Mouse (Mus musculus) left cerebral cortex, adult 2 months (tissue): ENCODE results near the gene Ccr10. TPM values are rescaled to one million over a fixed set of nuclear protein-coding genes. Genes with fewer than 3 reads are reported as not detected.

Experiments
- DNase-seq, 2 experiments: peaks; one replicate each; pipeline ENCODE4 v3.0.0; 2021 to 2022; ENCODE audit warnings: low spot score in 2 of 2, mixed read lengths in 1 of 2; ENCODE audit errors: extremely low spot score in 1 of 2
- H3K27ac ChIP-seq: fragments of 200-600 bp; 2 replicates; pipeline ENCODE4 v1.8.1; 2022
- H3K4me3 ChIP-seq: fragments of 200-600 bp; 2 replicates; pipeline ENCODE4 v1.8.1; 2022
- CTCF ChIP-seq: fragments of 200-600 bp; IDR thresholded peaks from 2 replicates; pipeline ENCODE4 v1.8.1; 2022; ENCODE audit warnings: antibody characterized with exemption, mild to moderate bottlenecking, moderate library complexity
- intact Hi-C: fragments of 180-260 bp; cut with DNase I; formaldehyde crosslinking; loops from one replicate; pipeline ENCODE4 v1.15.1; 2025
- total RNA-seq, 2 experiments: library from RNA; stranded (reverse); gene quantifications; 2 replicates each; pipeline ENCODE4 v1.2.3; 2021

Ccr10 gene
- total RNA-seq, 2 experiments from 2014 or later, result 0.38 TPM; not detected in 1

- Histone ChIP-seq H3K27ac (no peak overlapping the region), H3K4me3 (no peak overlapping the region)
- TF ChIP-seq CTCF, result no peak
- intact Hi-C loops, result no loop called here
- DNase-seq, result no peak
Observed at GRCm38 (mm10) chr11:101185441-101185840, 10.2 kb upstream of the Ccr10 start.

- no peak for DNase-seq
- TF ChIP-seq CTCF, result no peak
- Histone ChIP-seq H3K27ac (no peak overlapping the region), H3K4me3 (no peak overlapping the region)
- intact Hi-C loops, result loop anchor here (5.0 kb wide), 1 partner anchor 203 kb away; no protein-coding TSS in a partner anchor
Observed at GRCm38 (mm10) chr11:101184984-101185383, 9.7 kb upstream of the Ccr10 start.

GRCm38 (mm10) chr11:101182771-101183517 is 7.7 kb upstream of the Ccr10 start:
- intact Hi-C loops, result loop anchor here (5.0 kb wide), 1 partner anchor 201 kb away; no protein-coding TSS in a partner anchor
- Histone ChIP-seq H3K4me3 (no peak overlapping the region), H3K27ac (no peak overlapping the region)
- no peak for TF ChIP-seq CTCF
- no peak for DNase-seq

- DNase-seq, result no peak
- Histone ChIP-seq H3K4me3 (no peak overlapping the region), H3K27ac (no peak overlapping the region)
- intact Hi-C loops, result loop anchor here (5.0 kb wide), 1 partner anchor 200 kb away; no protein-coding TSS in a partner anchor
- TF ChIP-seq CTCF, result no peak
Observed at GRCm38 (mm10) chr11:101181961-101182360, 6.7 kb upstream of the Ccr10 start.

- intact Hi-C loops, result loop anchor here (5.0 kb wide), 1 partner anchor 199 kb away; no protein-coding TSS in a partner anchor
- Histone ChIP-seq H3K27ac (no peak overlapping the region), H3K4me3 (no peak overlapping the region)
- TF ChIP-seq CTCF, result peak; percentile 78
- peak in 1 of 2 experiments; percentile 63 for DNase-seq
Observed at GRCm38 (mm10) chr11:101180846-101181740, 5.8 kb upstream of the Ccr10 start.

GRCm38 (mm10) chr11:101180261-101180660 is 5.0 kb upstream of the Ccr10 start:
- no peak for TF ChIP-seq CTCF
- H3K27ac ChIP-seq, result no peak overlapping the region
- no peak for DNase-seq
- no peak overlapping the region for H3K4me3 ChIP-seq
- intact Hi-C loops, result loop anchor here (5.0 kb wide), 1 partner anchor 198 kb away; no protein-coding TSS in a partner anchor

- TF ChIP-seq CTCF, result no peak
- DNase-seq, result no peak
- no peak overlapping the region for H3K27ac ChIP-seq
- no peak overlapping the region for H3K4me3 ChIP-seq
- intact Hi-C loops, result loop anchor here (10.0 kb wide), 1 partner anchor 175 kb away; the partner anchor contains the start of gene Atp6v0a1
Observed at GRCm38 (mm10) chr11:101179306-101179705, 4.1 kb upstream of the Ccr10 start.

GRCm38 (mm10) chr11:101178061-101179058 is 3.1 kb upstream of the Ccr10 start:
- DNase-seq, result no peak
- no peak overlapping the region for H3K27ac ChIP-seq
- intact Hi-C loops, result loop anchor here (10.0 kb wide), 1 partner anchor 174 kb away; the partner anchor contains the start of gene Atp6v0a1
- TF ChIP-seq CTCF, result no peak
- peak overlapping the region; percentile 75 for H3K4me3 ChIP-seq

GRCm38 (mm10) chr11:101176933-101177773 is 1.9 kb upstream of the Ccr10 start:
- TF ChIP-seq CTCF, result peak; percentile 73
- intact Hi-C loops, result loop anchor here (1.0 to 10.0 kb wide), 3 partner anchors 82 to 172 kb away; partner anchors contain the start of genes Atp6v0a1, Coasy and Psmc3ip
- Histone ChIP-seq H3K27ac (peak overlapping the region; percentile 96), H3K4me3 (peak overlapping the region; percentile 75)
- DNase-seq, result peak; percentile 69
